Mouse (Mus musculus) regulatory T cell (primary cell): Measurements from ENCODE around the gene Pnldc1.

Source experiments
- in situ Hi-C: fragments of 300-600 bp; cut with MboI, MseI; formaldehyde crosslinking; loops from one replicate; pipeline ENCODE4 v1.15.1; 2025; ENCODE audit warnings: high pct_unique_total_duplicates

The Pnldc1 gene

DNA sequence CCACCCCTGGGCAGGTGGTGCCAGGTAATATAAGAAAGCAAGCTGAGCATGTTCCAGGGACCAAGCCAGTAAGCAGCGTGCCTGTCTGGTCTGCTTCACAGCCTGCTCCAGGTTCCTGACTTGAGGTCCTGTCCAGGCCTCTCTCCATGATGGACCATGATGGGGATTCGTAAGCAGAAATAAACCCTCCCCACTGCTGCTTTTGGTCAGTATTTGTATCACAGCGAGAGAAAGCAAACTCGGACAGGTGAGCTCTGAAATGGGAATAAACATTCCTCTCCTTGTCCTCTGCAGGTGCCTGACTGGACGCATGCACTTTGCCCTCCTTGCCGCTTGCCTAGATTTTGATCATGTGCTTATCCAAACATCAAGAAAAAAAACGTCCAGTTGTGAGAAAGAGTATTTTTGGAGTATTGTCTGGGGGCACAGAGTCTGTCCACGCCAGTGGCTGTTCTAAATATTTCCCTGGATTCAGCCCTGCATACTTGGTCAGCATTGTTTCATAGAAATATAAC, 51.0 kb downstream of the Pnldc1 start:
- in situ Hi-C loops = no loop called here

DNA sequence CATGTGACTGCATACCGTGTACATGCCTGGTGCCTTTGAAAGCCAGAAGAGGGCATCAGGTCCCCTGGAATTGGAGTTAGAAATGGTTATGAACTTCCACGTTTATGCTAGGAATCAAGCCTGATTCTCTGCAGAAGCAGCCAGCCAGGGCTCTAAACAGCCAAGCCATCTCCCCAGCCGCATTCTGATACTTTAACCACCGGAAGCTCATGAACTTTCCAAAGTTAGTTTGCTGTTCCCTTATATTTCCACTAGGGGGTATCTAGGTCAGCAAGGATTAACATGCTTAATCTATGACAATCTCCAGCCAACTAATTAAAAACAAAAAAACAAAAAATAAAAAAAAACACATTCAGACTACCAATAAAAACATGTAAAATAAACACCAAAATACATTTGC, 52.0 kb downstream of the Pnldc1 start:
- in situ Hi-C loops = no loop called here

DNA sequence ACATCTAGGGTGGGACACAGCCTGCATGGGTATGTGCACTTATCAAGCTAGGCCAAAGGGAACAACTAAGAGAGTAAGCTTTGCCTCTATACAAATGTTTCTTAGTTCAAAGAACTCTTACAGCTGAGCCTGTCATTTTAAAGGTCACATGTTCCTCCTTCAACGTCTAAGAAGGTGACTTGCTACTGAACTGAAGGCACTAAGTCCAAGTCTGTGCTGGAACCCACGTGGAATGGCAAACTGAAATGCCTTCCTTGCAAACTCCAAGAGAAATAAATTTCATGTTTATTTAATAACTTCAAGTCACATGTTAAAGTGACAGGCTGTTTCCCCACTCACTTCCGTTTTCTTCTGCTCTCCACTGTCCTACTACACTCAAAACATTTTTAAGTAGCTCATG, 52.6 kb downstream of the Pnldc1 start:
- in situ Hi-C loops = no loop called here

GRCm38 (mm10) chr17:12854386-12854785, 55.6 kb downstream of the Pnldc1 start:
- in situ Hi-C loops = no loop called here

- in situ Hi-C loops = no loop called here
Measured at GRCm38 (mm10) chr17:12853821-12854220, 56.2 kb downstream of the Pnldc1 start.

GRCm38 (mm10) chr17:12851689-12852088, 58.3 kb downstream of the Pnldc1 start:
- in situ Hi-C loops = no loop called here

DNA sequence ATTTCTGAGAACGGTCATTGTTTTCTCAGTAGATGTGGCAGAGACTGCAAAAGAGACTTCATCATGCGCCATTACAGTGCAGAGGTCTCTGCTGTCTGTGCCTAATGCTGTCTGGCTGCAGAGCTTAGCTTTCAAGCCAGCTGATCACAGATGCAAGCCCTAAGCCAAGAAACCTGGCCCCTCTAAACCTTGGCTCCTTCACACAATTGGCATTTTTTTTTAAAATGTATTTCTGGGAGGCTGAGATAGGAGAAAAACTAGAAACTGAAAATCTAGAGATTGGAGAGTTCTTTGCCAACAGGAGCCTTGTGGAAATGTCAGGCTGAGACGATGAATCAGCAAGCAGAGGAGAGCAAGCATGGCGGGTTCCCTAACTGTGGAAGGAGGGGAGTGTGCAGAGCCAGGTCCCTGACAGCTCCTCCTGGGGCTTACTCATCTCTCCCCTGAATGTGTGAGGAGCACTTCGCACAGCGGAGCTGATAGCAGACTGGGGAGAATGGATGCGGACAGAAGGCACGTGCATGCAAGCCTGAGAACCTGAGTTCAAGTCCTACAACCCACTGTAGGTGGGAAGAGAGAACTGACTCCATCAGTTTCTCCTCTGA, 60.1 kb downstream of the Pnldc1 start:
- in situ Hi-C loops = loop anchor here (25.0 kb wide), 1 partner anchor 487 kb away; no protein-coding TSS in a partner anchor

DNA sequence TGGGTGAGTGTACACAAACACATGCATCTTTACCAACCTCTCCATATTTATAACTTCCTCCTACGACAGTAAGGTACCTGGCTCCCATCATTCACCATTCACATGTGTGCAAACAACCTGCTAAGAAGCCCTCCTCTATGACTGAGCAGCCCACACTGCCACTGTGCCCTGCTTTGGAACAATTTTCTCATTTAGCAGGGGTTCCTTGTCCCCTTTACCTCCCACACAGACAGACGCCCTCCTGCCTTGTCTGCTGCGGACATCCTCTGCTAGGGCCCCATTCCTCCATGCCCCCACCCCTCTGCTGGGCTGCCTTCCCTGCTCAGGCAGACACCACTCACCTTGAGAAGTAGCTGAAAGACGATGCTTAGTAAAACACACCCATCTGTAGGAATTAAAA, 62.3 kb downstream of the Pnldc1 start:
- in situ Hi-C loops = loop anchor here (25.0 kb wide), 1 partner anchor 490 kb away; no protein-coding TSS in a partner anchor

DNA sequence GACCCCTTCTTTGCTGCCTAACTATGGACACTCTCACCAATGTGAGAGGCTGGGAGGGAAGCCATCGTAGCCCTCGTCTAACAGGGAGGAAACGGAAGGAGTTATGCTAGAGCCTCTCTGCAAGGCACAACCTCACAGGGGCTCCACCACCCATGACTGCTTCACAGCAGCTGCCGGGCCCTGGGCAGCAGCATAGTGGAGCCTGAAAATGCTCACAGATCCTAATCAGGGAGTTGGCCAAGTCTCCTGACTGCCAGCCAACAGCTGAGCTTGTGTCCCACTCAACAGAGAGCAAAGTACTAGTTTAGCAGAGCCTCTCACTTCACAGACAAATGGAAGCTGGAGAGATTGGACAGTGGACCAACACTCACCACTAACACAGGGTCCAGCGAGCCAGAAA, 63.6 kb downstream of the Pnldc1 start:
- in situ Hi-C loops = loop anchor here (25.0 kb wide), 1 partner anchor 491 kb away; no protein-coding TSS in a partner anchor

GRCm38 (mm10) chr17:12845862-12846261, 64.2 kb downstream of the Pnldc1 start:
- in situ Hi-C loops = loop anchor here (25.0 kb wide), 1 partner anchor 491 kb away; no protein-coding TSS in a partner anchor

- in situ Hi-C loops = loop anchor here (25.0 kb wide), 1 partner anchor 493 kb away; no protein-coding TSS in a partner anchor
Measured at GRCm38 (mm10) chr17:12844540-12844939, 65.5 kb downstream of the Pnldc1 start.

DNA sequence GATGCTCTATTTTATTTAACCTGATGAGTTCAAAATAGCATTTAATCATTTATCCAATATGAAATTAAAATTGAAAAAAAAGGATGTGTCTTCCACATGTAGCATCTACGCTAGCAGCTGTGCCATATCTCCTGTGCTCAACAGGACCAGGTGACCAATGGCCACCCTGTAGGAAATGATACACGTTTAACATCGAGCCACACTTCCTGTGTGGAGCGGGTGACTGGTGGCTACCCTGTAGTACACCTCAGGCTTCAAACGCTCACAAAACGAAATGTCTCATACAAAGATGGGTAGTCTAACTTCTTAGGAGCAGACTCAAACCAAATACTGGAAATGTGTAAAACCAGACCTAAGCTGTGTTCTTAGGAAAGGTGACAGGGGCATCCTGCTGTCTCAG, 66.2 kb downstream of the Pnldc1 start:
- in situ Hi-C loops = loop anchor here (25.0 kb wide), 1 partner anchor 493 kb away; no protein-coding TSS in a partner anchor

- in situ Hi-C loops = loop anchor here (25.0 kb wide), 1 partner anchor 498 kb away; no protein-coding TSS in a partner anchor
Measured at GRCm38 (mm10) chr17:12839475-12840267, 70.4 kb downstream of the Pnldc1 start.
